Mouse (Mus musculus): ENCODE results near the gene Spice1.

Gene Spice1

DNA sequence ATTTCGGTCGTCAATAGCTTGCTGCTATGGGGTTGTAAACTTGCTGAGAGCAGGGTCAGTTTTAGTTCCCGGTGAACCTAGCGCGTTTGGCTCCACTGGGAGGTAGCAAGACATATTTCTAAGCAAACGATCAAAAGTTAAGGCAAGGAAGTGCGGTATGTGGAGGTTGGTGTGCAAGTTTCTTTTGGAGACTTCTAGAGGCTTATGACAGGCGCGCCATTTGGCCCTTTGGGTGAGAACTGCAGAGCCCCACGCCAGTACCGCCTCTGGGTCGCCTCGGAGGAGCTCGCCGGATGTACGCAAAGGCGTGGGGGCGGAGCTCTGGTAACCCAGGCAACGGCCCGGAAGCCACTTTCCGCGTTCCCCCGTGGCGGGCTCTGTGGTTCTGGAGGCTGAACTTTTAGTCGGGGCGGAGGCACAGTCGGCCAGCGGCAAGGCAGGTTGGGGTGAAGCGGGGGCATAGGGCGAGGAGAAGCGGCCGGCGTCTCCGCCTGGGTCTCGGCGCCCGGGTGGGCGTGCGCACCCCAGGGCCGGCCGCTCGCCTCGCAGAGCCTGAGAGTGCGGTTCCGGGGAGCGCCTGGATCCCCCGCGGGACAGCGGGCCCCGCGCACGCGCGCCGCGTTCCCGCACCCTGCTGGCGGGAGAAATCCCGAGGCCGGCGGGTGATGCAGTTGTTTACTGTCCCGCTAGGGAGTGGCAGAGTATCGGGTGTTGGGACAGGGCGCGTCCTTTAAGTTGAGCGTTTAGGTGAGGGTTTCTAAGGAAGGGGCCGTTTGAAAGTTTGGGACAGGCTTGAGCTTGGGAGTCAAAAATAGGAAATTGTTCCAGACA is at the start of gene Spice1:
Gene Spice1, plus strand, starts transcription at position 51 of the 831 bp plus-strand sequence.
- no peak; the same call in 1 of the 2 replicates for TF ChIP-seq GATA4 (IDR thresholded peaks at IDR 0.05; ENCODE audit: insufficient replicate concordance, low read length)

DNA sequence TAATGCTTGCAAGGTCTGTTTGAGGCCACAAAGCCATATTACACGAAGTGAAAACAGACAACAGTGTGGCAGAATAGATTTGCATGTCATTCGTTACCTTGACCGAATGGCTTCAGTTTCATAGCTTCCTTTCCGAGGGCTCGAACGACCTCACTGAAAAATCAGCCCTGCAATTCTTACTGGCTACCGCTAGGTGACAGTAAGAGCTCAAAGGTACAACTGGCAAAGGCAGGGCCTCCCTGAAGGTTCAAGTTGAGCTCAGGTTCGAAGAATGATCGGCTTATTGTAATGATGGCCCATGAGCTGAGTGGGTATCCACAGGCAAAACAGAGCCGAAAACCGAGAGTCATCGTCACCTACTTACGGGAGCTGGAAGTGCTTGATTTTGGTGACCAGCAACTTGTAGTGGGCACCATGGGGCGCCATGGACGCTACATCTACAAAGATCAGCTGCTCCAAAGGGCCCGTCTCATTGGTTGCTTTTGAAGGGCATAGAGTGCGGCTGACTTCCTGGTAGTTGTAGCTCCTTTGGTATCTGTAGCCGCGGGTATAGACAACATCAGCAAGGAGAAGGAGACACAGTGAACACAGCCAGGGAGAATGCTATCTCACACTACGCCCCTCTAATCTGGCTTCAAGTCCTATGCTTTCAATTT is 47.4 kb upstream of the Spice1 start:
- TF ChIP-seq GATA4 (IDR thresholded peaks at IDR 0.05; ENCODE audit: insufficient replicate concordance, low read length), result no peak

- no peak for TF ChIP-seq GATA4 (IDR thresholded peaks at IDR 0.05; ENCODE audit: insufficient replicate concordance, low read length)
Observed at GRCm38 (mm10) chr16:44302126-44302892, 44.6 kb upstream of the Spice1 start.

- no peak for TF ChIP-seq GATA4 (IDR thresholded peaks at IDR 0.05; ENCODE audit: insufficient replicate concordance, low read length)
Observed at GRCm38 (mm10) chr16:44303822-44304221, 43.1 kb upstream of the Spice1 start.

GRCm38 (mm10) chr16:44305606-44306005 is 41.3 kb upstream of the Spice1 start:
- no peak for TF ChIP-seq GATA4 (IDR thresholded peaks at IDR 0.05; ENCODE audit: insufficient replicate concordance, low read length)

DNA sequence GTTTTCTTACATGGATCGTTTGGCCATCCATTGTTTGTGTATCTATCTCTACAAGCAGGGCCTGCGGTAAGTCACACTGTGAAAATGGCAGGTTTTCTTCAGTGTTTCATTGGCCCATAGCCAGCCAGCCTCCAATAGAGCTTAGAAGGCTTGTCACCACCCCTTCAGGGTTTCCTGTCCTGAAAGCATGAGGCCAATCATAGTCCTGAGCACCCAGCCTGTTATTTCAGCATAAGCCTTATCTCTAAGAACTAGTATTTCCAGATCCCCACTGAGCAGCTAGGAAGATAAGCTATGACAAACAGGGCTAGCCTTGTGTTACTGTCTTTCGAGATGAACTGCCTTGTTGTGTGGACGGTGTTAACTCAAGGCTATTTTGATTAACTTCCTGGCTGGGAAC is 33.5 kb upstream of the Spice1 start:
- TF ChIP-seq GATA4 (IDR thresholded peaks at IDR 0.05; ENCODE audit: insufficient replicate concordance, low read length), result no peak

- TF ChIP-seq GATA4 (IDR thresholded peaks at IDR 0.05; ENCODE audit: insufficient replicate concordance, low read length), result no peak
Observed at GRCm38 (mm10) chr16:44316350-44316749, 30.6 kb upstream of the Spice1 start.

GRCm38 (mm10) chr16:44320232-44320631 is 26.7 kb upstream of the Spice1 start:
- no peak for TF ChIP-seq GATA4 (IDR thresholded peaks at IDR 0.05; ENCODE audit: insufficient replicate concordance, low read length)

GRCm38 (mm10) chr16:44328644-44329043 is 18.3 kb upstream of the Spice1 start:
- TF ChIP-seq GATA4 (IDR thresholded peaks at IDR 0.05; ENCODE audit: insufficient replicate concordance, low read length), result no peak

DNA sequence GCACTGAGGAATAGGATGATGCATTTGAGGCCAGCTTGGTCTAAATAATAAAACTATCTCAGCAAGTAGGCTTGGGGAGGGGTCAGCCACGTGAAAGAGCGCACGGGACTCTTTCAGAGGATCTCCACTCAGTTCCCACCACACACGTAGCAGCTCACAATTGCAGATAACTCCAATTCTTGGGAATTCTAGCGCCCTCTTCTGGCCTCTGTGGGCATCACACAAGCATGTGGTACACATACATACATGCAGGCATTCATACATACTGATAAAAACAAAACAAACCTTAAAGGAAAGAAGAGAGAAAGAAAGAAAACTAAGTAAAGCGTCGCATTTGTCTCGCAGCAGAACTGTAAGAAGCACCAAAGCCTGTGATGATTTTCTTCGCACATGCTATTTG is 16.3 kb upstream of the Spice1 start:
- TF ChIP-seq GATA4 (IDR thresholded peaks at IDR 0.05; ENCODE audit: insufficient replicate concordance, low read length), result no peak

DNA sequence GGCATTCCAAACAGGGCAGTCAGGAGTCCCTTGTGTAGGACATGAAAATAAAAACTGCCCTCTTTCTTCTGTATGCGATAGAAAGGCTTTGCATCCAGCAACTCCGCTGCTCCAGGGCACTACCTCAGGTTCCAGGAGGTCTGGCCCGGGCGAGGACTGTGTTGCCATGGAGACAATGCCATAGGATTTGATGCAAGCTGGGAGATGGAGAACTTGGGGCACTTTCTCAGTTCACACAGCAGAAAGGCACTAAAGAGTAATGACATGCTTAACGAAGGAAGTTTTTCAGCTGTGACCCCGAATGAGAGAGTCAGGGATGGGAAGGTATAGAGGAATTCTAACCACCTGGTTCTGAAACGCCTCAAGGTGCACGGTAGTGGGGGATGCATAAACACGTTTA is 15.8 kb upstream of the Spice1 start:
- TF ChIP-seq GATA4 (IDR thresholded peaks at IDR 0.05; ENCODE audit: insufficient replicate concordance, low read length), result no peak

DNA sequence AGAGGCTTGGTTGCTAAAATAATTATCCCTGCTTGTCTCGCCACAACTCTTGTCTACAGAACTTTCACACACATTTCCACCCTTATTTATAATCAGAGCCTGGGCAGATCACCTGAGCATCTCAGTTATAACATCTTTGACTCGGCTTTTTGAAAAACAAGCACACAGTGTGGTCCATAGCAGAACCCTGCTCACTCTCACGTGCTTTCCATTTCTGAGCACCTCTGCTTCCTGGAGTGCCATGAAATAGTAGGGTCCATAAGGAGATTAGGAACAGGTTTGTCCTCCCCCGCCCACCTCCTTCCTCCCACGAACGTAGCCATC is 15.3 kb upstream of the Spice1 start:
- no peak for TF ChIP-seq GATA4 (IDR thresholded peaks at IDR 0.05; ENCODE audit: insufficient replicate concordance, low read length)

GRCm38 (mm10) chr16:44331995-44332860 is 14.7 kb upstream of the Spice1 start:
- no peak for TF ChIP-seq GATA4 (IDR thresholded peaks at IDR 0.05; ENCODE audit: insufficient replicate concordance, low read length)

DNA sequence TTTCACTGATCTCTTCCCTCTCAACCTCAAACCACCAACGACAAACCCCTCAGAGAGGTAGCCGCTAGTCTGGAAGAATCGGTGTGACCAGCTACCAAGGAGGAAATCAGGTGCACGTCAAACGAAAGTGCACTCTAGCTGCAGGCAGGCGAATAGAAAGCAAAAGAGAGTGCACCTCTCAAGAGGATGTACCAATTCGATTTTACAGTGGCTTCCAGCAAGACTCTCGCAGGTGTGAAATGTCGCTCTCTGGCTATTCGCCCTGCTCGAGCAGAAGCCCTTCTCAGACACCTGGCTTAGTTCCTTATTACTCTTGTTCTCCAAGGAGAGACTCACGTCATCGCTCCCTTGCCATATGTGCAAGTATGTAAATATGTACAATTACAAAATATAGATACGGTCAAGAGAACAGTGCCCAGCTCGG is 14.0 kb upstream of the Spice1 start, which contains the start of gene Sidt1:
Gene Sidt1, minus strand, starts transcription at position 336 of the 424 bp plus-strand sequence.
- no peak for TF ChIP-seq GATA4 (IDR thresholded peaks at IDR 0.05; ENCODE audit: insufficient replicate concordance, low read length)

DNA sequence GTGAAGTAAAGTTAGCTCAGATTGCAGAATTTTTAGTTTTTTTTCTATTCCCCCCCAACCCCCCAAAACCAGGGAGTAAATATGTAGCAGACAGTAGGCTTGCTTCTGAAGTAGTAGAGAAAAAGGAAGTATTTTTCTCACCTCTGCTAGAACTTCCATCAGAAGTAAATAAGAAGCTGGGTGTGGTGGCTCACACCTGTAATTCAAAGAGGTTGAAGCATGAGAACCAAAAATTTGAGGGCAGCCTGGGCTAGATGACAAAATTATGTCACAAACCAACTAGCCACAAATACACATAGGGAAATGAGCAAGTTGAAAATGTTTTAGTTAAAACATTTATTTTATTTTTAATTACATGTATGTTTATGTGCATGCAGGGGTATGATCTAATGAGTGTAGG is 9.4 kb upstream of the Spice1 start:
- TF ChIP-seq GATA4 (IDR thresholded peaks at IDR 0.05; ENCODE audit: insufficient replicate concordance, low read length), result no peak

Data from liver, adult (tissue).